Mouse (Mus musculus) intestine, embryonic 14.5 days (tissue): ENCODE measurements around the gene Ndrg3. TPM values are rescaled to one million over a fixed set of nuclear protein-coding genes. Genes with fewer than 3 reads are reported as not detected.
"Not testable (repeated sequence)": the region's sequence is repeated elsewhere in the genome, so short reads cannot be mapped to it uniquely, and the experiment has no call there.

Experiments used
- ATAC-seq: fragments of 200-750 bp; cut with Nextera tagmentation; replicated peaks from 2 replicates; pipeline ENCODE4 v1.8.0; 2017; ENCODE audit warnings: low read depth, moderate number of reproducible peaks, moderate TSS enrichment, moderate library complexity; ENCODE audit not compliant: low FRiP score, low TSS enrichment
- DNase-seq: peaks from one replicate; pipeline ENCODE4 v3.0.0-alpha.2; 2018; ENCODE audit warnings: low spot score
- H3K27ac ChIP-seq: fragments of 300-500 bp; sonication (generic); 2 replicates; pipeline ENCODE4 v1.5.1; 2014; ENCODE audit warnings: low read depth, mild to moderate bottlenecking, control low read depth
- H3K27me3 ChIP-seq: fragments of 300-500 bp; sonication (generic); replicated peaks from 2 replicates; pipeline ENCODE4 v1.6.1; 2014; ENCODE audit warnings: low read length, control low read depth; ENCODE audit not compliant: control insufficient read depth, insufficient read depth
- H3K36me3 ChIP-seq: fragments of 300-500 bp; sonication (generic); 2 replicates; pipeline ENCODE4 v1.6.1; 2014; ENCODE audit warnings: low read length, control low read depth; ENCODE audit not compliant: control insufficient read depth, insufficient read depth
- H3K4me1 ChIP-seq: fragments of 300-500 bp; sonication (generic); replicated peaks from 2 replicates; pipeline ENCODE4 v1.6.1; 2014; ENCODE audit warnings: low read length, control low read depth, mixed read lengths; ENCODE audit not compliant: control insufficient read depth, insufficient read depth
- H3K4me2 ChIP-seq: fragments of 300-500 bp; sonication (generic); 2 replicates; pipeline ENCODE4 v1.6.1; 2014; ENCODE audit warnings: low read length
- H3K4me3 ChIP-seq: fragments of 300-500 bp; sonication (generic); 2 replicates; pipeline ENCODE4 v1.5.1; 2014; ENCODE audit warnings: low read depth, low read length, control low read depth, mixed read lengths
- H3K9ac ChIP-seq: fragments of 300-500 bp; sonication (generic); 2 replicates; pipeline ENCODE4 v1.6.1; 2014; ENCODE audit warnings: mild to moderate bottlenecking, low read length
- H3K9me3 ChIP-seq: fragments of 300-500 bp; sonication (generic); 2 replicates; pipeline ENCODE4 v1.6.1; 2016; ENCODE audit warnings: low read length, control low read depth; ENCODE audit not compliant: control insufficient read depth
- WGBS: fragments of 180-500 bp; shearing (Covaris S2); extraction: QIAGEN DNeasy Blood & Tissue Kit; methylation state at CpG from one replicate; pipeline ENCODE4 v1.1.7; 2014; 5-methylcytosine and 5-hydroxymethylcytosine counted together
- polyA plus RNA-seq: library from polyadenylated mRNA; unstranded; fragments of >200 nt; fragmentation: Nextera tagmentation; extraction: Ambion mirVana; gene quantifications from 2 replicates; pipeline ENCODE4 v1.2.1, GENCODE M21; 2014

Gene Ndrg3
- polyA plus RNA-seq, 1 experiment from 2014 or later: 36.7 TPM

GRCm38 (mm10) chr2:156925611-156926010 is 66.2 kb downstream of the Ndrg3 start:
- not testable (repeated sequence) for DNase-seq, H3K9me3 ChIP-seq, H3K27ac ChIP-seq, H3K4me1 ChIP-seq, H3K4me2 ChIP-seq, H3K36me3 ChIP-seq, ATAC-seq, H3K4me3 ChIP-seq, H3K9ac ChIP-seq, H3K27me3 ChIP-seq
- 87% methylated on average over 3 of the region's 3 CpGs for whole genome bisulfite sequencing

GRCm38 (mm10) chr2:156925075-156925474 is 66.8 kb downstream of the Ndrg3 start:
- H3K9me3 ChIP-seq, ATAC-seq, H3K4me1 ChIP-seq, DNase-seq, H3K27ac ChIP-seq, H3K9ac ChIP-seq, H3K27me3 ChIP-seq, H3K36me3 ChIP-seq, H3K4me3 ChIP-seq, H3K4me2 ChIP-seq: not testable (repeated sequence)
- 95% methylated on average over 4 of the region's 4 CpGs for WGBS

- Histone ChIP-seq H3K27ac (no peak overlapping the region), H3K4me2 (no peak overlapping the region), H3K27me3 (no peaks in the 10 kb centered on the region), H3K9ac (no peak overlapping the region), H3K4me1 (no peaks in the 10 kb centered on the region), H3K4me3 (no peak overlapping the region), H3K36me3 (peaks cover 6% of the 10 kb centered on the region; the same call in 1 of the 2 replicates), H3K9me3 (no peaks in the 10 kb centered on the region)
- no peak for DNase-seq
- ATAC-seq: no peak
- WGBS: 64% methylated on average over 3 of the region's 3 CpGs
Measured at GRCm38 (mm10) chr2:156924210-156924898, 67.5 kb downstream of the Ndrg3 start.

GRCm38 (mm10) chr2:156923057-156923456 is 68.8 kb downstream of the Ndrg3 start:
- no peak overlapping the region for H3K4me3 ChIP-seq
- no peak overlapping the region for H3K9ac ChIP-seq
- no peaks in the 10 kb centered on the region for H3K4me1 ChIP-seq
- DNase-seq (no peak), ATAC-seq (no peak)
- 85% methylated on average over 5 of the region's 5 CpGs for WGBS
- no peak overlapping the region for H3K4me2 ChIP-seq
- H3K27me3 ChIP-seq: no peaks in the 10 kb centered on the region
- H3K36me3 ChIP-seq: no peaks in the 10 kb centered on the region
- no peaks in the 10 kb centered on the region for H3K9me3 ChIP-seq
- H3K27ac ChIP-seq: no peak overlapping the region

- no peak overlapping the region for H3K4me2 ChIP-seq
- 58% methylated on average over 2 of the region's 2 CpGs for WGBS
- ATAC-seq: no peak
- no peaks in the 10 kb centered on the region for H3K27me3 ChIP-seq
- H3K36me3 ChIP-seq: no peaks in the 10 kb centered on the region
- H3K9ac ChIP-seq: no peak overlapping the region
- DNase-seq: no peak
- H3K4me1 ChIP-seq: no peaks in the 10 kb centered on the region
- no peak overlapping the region for H3K27ac ChIP-seq
- H3K9me3 ChIP-seq: no peaks in the 10 kb centered on the region
- no peak overlapping the region for H3K4me3 ChIP-seq
Measured at GRCm38 (mm10) chr2:156919796-156920195, 72.1 kb downstream of the Ndrg3 start.

- H3K9me3 ChIP-seq: not testable (repeated sequence)
- WGBS: 88% methylated on average over 11 of the region's 11 CpGs
Measured at GRCm38 (mm10) chr2:156919191-156919590, 72.7 kb downstream of the Ndrg3 start.

GRCm38 (mm10) chr2:156918562-156918961 is 73.3 kb downstream of the Ndrg3 start:
- no peak overlapping the region for H3K9ac ChIP-seq
- H3K4me1 ChIP-seq: no peaks in the 10 kb centered on the region
- no peak for DNase-seq
- no peak overlapping the region for H3K27ac ChIP-seq
- no peak overlapping the region for H3K4me3 ChIP-seq
- no peaks in the 10 kb centered on the region for H3K36me3 ChIP-seq
- H3K27me3 ChIP-seq: no peaks in the 10 kb centered on the region
- ATAC-seq: no peak
- no peaks in the 10 kb centered on the region for H3K9me3 ChIP-seq
- WGBS: 74% methylated on average over 4 of the region's 4 CpGs
- H3K4me2 ChIP-seq: no peak overlapping the region

More at GRCm38 (mm10) chr2:156919191-156919590, 72.7 kb downstream of the Ndrg3 start:
- not testable (repeated sequence) for H3K36me3 ChIP-seq, ATAC-seq, H3K4me2 ChIP-seq, H3K4me3 ChIP-seq, H3K9ac ChIP-seq, H3K27ac ChIP-seq, H3K27me3 ChIP-seq, H3K4me1 ChIP-seq, DNase-seq

- no peaks in the 10 kb centered on the region for H3K27me3 ChIP-seq
- H3K9ac ChIP-seq: no peak overlapping the region
- H3K27ac ChIP-seq: no peak overlapping the region
- no peak overlapping the region for H3K4me3 ChIP-seq
- DNase-seq (no peak), ATAC-seq (no peak)
- no peak overlapping the region for H3K4me2 ChIP-seq
- no peaks in the 10 kb centered on the region for H3K9me3 ChIP-seq
- 80% methylated on average over 3 of the region's 3 CpGs for WGBS
- H3K36me3 ChIP-seq: no peaks in the 10 kb centered on the region
- no peaks in the 10 kb centered on the region for H3K4me1 ChIP-seq
Measured at GRCm38 (mm10) chr2:156916419-156917125, 75.3 kb downstream of the Ndrg3 start.

- 77% methylated on average over 3 of the region's 3 CpGs for WGBS
- Histone ChIP-seq H3K27ac (no peak overlapping the region), H3K4me1 (no peaks in the 10 kb centered on the region), H3K4me3 (no peak overlapping the region), H3K9me3 (no peaks in the 10 kb centered on the region), H3K27me3 (no peaks in the 10 kb centered on the region), H3K4me2 (no peak overlapping the region), H3K36me3 (no peaks in the 10 kb centered on the region), H3K9ac (no peak overlapping the region)
- ATAC-seq: no peak
- no peak for DNase-seq
Measured at GRCm38 (mm10) chr2:156915559-156915958, 76.3 kb downstream of the Ndrg3 start.
